Comparison of ENCODE assay signal across 20 mouse cellular contexts in genomic region chr13:48547623-48548022, GRCm38 (mm10). TPM values are rescaled to one million over a fixed set of nuclear protein-coding genes. Genes with fewer than 3 reads are reported as not detected.
DNase-seq lines count a peak whose midpoint lies in the region; ATAC-seq and TF ChIP-seq lines count a peak whose summit lies in the region.
"Had no signal": no experiment of that assay in that cellular context is flagged by ENCODE, and none has a peak within 500 bp of the region (broad histone marks: within the 10 kb centered on the region; RNA-seq: fewer than 3 reads in every experiment).

No protein-coding gene starts in this region.

- ATAC-seq in stomach, embryonic 14.5 days (ENCODE audit: insufficient number of reproducible peaks, insufficient read depth, low FRiP score, low read depth): no peak
- no peak for ATAC-seq in stomach, postnatal 0 days (ENCODE audit: low FRiP score, low TSS enrichment)
- ATAC-seq in activated CD4-positive, CD25-positive, alpha-beta regulatory T cell, adult 4 months: no peak
- ATAC-seq: forebrain, embryonic 13.5 days; forebrain, postnatal 0 days; hindbrain, embryonic 16.5 days; inflammation-experienced regulatory T-cells, adult 6 months; Patski had no signal

- no peaks in the 10 kb centered on the region for H3K9me3 ChIP-seq in stomach, embryonic 14.5 days (ENCODE audit: control insufficient read depth, low read depth, low read length)
- no peaks in the 10 kb centered on the region for H3K9me3 ChIP-seq in stomach, postnatal 0 days (ENCODE audit: control insufficient read depth, low read length)
- H3K9me3 ChIP-seq: embryonic facial prominence, embryonic 13.5 days; forebrain, embryonic 13.5 days; heart, embryonic 13.5 days; hindbrain, embryonic 12.5 days had no signal

- no peak for TF ChIP-seq CTCF in stomach, postnatal 0 days (IDR thresholded peaks at IDR 0.05; ENCODE audit: low read depth)

- no peak overlapping the region for H3K4me3 ChIP-seq in stomach, embryonic 14.5 days (ENCODE audit: low read depth, low read length)
- no peak overlapping the region for H3K4me3 ChIP-seq in stomach, postnatal 0 days (ENCODE audit: low read depth, low read length)
- H3K4me3 ChIP-seq in macrophage (ENCODE audit: inconsistent target): no peak overlapping the region

- DNase-seq in cerebellum, adult 9-10 months: peak; percentile 60
- DNase-seq in cerebellum, postnatal 36 days: no peak
- DNase-seq in stomach, postnatal 0 days (ENCODE audit: low spot score): no peak
- no peak for DNase-seq in layer of hippocampus, postnatal 36 days
- DNase-seq: forebrain, postnatal 0 days; gastrocnemius, postnatal 14 days; heart, postnatal 4 days had no signal

- 0 out of 2 replicates have a peak overlapping the region, but pooled peaks have one; percentile 69 for H3K27ac ChIP-seq in stomach, embryonic 14.5 days (ENCODE audit: low read length)
- H3K27ac ChIP-seq in stomach, postnatal 0 days (replicated peaks): no peak overlapping the region
- H3K27ac ChIP-seq in macrophage: peak overlapping the region; percentile 35
- H3K27ac ChIP-seq: embryonic facial prominence, embryonic 13.5 days; forebrain, embryonic 13.5 days; heart, embryonic 13.5 days; hindbrain, embryonic 12.5 days had no signal

- TF ChIP-seq EP300 in stomach, postnatal 0 days (optimal IDR thresholded peaks at IDR 0.05): no peak

- 90% methylated on average over 6 of the region's 6 CpGs for WGBS in stomach, embryonic 14.5 days
- 87% methylated on average over 6 of the region's 6 CpGs for WGBS in stomach, postnatal 0 days
- 97% methylated on average over 6 of the region's 6 CpGs for WGBS in macrophage (ENCODE audit: missing documents)

- no peaks in the 10 kb centered on the region for H3K27me3 ChIP-seq in stomach, embryonic 14.5 days (ENCODE audit: control insufficient read depth, insufficient read depth, low read length)
- H3K27me3 ChIP-seq in stomach, postnatal 0 days (ENCODE audit: control insufficient read depth, insufficient read depth, low read length): no peaks in the 10 kb centered on the region
- H3K27me3 ChIP-seq: embryonic facial prominence, embryonic 13.5 days; forebrain, embryonic 13.5 days; heart, embryonic 13.5 days; hindbrain, embryonic 12.5 days; Patski had no signal

- H3K36me3 ChIP-seq in stomach, embryonic 14.5 days (ENCODE audit: control insufficient read depth, insufficient read depth, low read length): no peaks in the 10 kb centered on the region
- H3K36me3 ChIP-seq in stomach, postnatal 0 days (ENCODE audit: control insufficient read depth, insufficient read depth, low read length): no peaks in the 10 kb centered on the region
- H3K36me3 ChIP-seq in macrophage (ENCODE audit: inconsistent target): no peaks in the 10 kb centered on the region
- H3K36me3 ChIP-seq: embryonic facial prominence, embryonic 13.5 days; heart, embryonic 13.5 days; hindbrain, embryonic 12.5 days had no signal

- H3K9ac ChIP-seq in stomach, embryonic 14.5 days (replicated peaks; ENCODE audit: low read depth, low read length): no peak overlapping the region
- no peak overlapping the region for H3K9ac ChIP-seq in stomach, postnatal 0 days (ENCODE audit: low read length)
- H3K9ac ChIP-seq: forebrain, embryonic 13.5 days; forebrain, postnatal 0 days had no signal

- H3K4me1 ChIP-seq in stomach, embryonic 14.5 days (ENCODE audit: control insufficient read depth, insufficient read depth, low read length): peaks cover 19% of the 10 kb centered on the region; the same call in 1 of the 2 replicates
- H3K4me1 ChIP-seq in stomach, postnatal 0 days (replicated peaks; ENCODE audit: control insufficient read depth, insufficient read depth): peaks cover 2% of the 10 kb centered on the region

- peaks cover 55% of the 10 kb centered on the region for H3K79me2 ChIP-seq in macrophage (ENCODE audit: inconsistent target)

- H3K4me2 ChIP-seq in stomach, embryonic 14.5 days (replicated peaks; ENCODE audit: low read depth, low read length): no peak overlapping the region
- H3K4me2 ChIP-seq in stomach, postnatal 0 days (replicated peaks; ENCODE audit: low read depth): no peak overlapping the region

RNA-seq across cellular contexts. Expression of gene A830005F24Rik, which starts 34.3 kb away (rescaled TPM):
- polyA plus RNA-seq in stomach, embryonic 14.5 days (2014; fragmentation: Nextera tagmentation; extraction: Ambion mirVana): 1.0 and 1.6 TPM in 2 replicates
- polyA plus RNA-seq in stomach, postnatal 0 days (2015; fragmentation: Nextera tagmentation; extraction: Ambion mirVana): 0.36 and 0.56 TPM in 2 replicates
- 1 to 10 TPM in 1 of 26 experiments, not detected in 25; 1.0 TPM for total RNA-seq in macrophage (2018; cell fraction: chromatin; rRNA removed)
- total RNA-seq in macrophage (2018; cell fraction: cytosol; rRNA removed): under 1 TPM in 19 of 26 experiments, not detected in 7; 0.14 to 0.64 (median 0.37) TPM
- under 1 TPM in 1 of 26 experiments, not detected in 25; 0.77 TPM for total RNA-seq in macrophage (2018; cell fraction: nucleus; rRNA removed)
- 0.46 to 0.53 TPM in 2 of 3 replicates, not detected in the other for polyA plus RNA-seq in macrophage (2018)
- total RNA-seq in layer of hippocampus, postnatal 36 days (2021): 1 to 10 TPM; 1.7 to 1.9 TPM
- 1 to 10 TPM; 6.5 to 6.8 TPM for polyA plus RNA-seq in activated CD4-positive, CD25-positive, alpha-beta regulatory T cell, adult 4 months (2017; shearing (Covaris generic))
- total RNA-seq: adrenal gland, adult 2 months; adrenal gland, postnatal 36 days; gastrocnemius, postnatal 14 days; heart, postnatal 4 days had no signal
- polyA plus RNA-seq: adrenal gland, adult 2 months; gonadal fat pad, adult 2 months had no signal

RNA-seq across cellular contexts. Expression of gene Zfp169, which starts 34.4 kb away (rescaled TPM):
- 5.0 and 6.7 TPM in 2 replicates for polyA plus RNA-seq in stomach, embryonic 14.5 days (2014; fragmentation: Nextera tagmentation; extraction: Ambion mirVana)
- 1.3 and 1.9 TPM in 2 replicates for polyA plus RNA-seq in stomach, postnatal 0 days (2015; fragmentation: Nextera tagmentation; extraction: Ambion mirVana)
- 10 to 100 TPM in 21 of 26 experiments, 1 to 10 TPM in 5; 4.0 to 62.0 (median 33.5) TPM for total RNA-seq in macrophage (2018; cell fraction: chromatin; rRNA removed)
- 1 to 10 TPM in 24 of 26 experiments, under 1 TPM in 2; 0.81 to 8.4 (median 4.0) TPM for total RNA-seq in macrophage (2018; cell fraction: cytosol; rRNA removed)
- total RNA-seq in macrophage (2018; cell fraction: nucleus; rRNA removed): 10 to 100 TPM in 20 of 26 experiments, 1 to 10 TPM in 6; 3.2 to 55.9 (median 27.6) TPM
- 3.9 to 5.8 TPM (median 5.4 TPM) in 3 replicates for polyA plus RNA-seq in macrophage (2018)
- 10 to 100 TPM; 23.9 to 25.1 TPM for total RNA-seq in layer of hippocampus, postnatal 36 days (2021)
- 10 to 100 TPM; 11.4 to 14.6 TPM for polyA plus RNA-seq in activated CD4-positive, CD25-positive, alpha-beta regulatory T cell, adult 4 months (2017; shearing (Covaris generic))
